Mouse (Mus musculus) right cerebral cortex, postnatal 25 days (tissue): Measurements from ENCODE around the gene Sap30.

Source experiments
- DNase-seq: peaks from one replicate; pipeline ENCODE4 v3.0.0; 2022

Gene Sap30

GRCm38 (mm10) chr8:57435768-57436436, 51.8 kb downstream of the Sap30 start:
- peak; percentile 63 for DNase-seq

DNA sequence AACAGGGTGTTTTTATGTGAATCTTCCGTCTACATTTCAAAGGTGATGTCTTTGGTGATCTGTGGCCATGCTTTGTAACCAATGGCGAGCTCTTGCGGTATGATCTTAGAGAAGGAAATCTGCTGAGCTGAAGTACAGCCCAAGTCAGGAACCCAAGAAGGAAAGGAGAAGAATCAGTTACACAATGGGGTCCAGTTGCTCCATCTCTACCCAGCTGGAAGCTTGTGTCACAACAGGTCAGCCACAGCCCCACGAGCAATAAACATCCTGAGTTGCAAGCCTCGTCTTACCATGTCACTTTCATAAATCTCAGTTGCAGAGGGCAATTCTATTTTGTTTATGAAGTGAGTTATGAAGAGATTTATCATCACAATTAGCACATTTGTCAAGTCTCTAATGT, 54.9 kb downstream of the Sap30 start:
- no peak for DNase-seq
